Mouse (Mus musculus): ENCODE results near the gene Gm45808. TPM values are rescaled to one million over a fixed set of nuclear protein-coding genes. Genes with fewer than 3 reads are reported as not detected.

The Gm45808 gene
- total RNA-seq, 2 experiments from 2014 or later = 1.5 to 2.0 TPM

DNA sequence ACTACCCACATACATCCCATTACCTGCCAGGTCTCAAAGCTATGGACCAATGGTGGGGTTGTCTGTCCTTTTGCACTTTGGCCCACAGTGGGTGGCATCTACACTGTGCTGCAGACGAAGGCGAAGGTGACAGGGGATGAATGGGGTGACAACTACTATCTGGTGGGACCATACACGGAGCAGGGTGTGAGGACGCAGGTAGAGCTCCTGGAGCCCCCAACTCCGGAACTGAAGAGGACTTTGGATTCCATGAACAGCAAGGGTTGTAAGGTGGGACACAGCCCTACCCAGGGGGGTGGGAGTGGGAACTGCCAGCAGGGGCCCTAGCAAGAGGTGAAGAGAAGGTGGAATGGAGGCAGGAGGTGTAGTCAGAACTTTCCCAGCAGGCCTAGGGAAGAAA, 50.2 kb downstream of the Gm45808 start:
- no peak overlapping the region for H3K4me3 ChIP-seq
- no peak for TF ChIP-seq CTCF (IDR thresholded peaks at IDR 0.05)
- no peak for DNase-seq (ENCODE audit: extremely low spot score in 1 of 2, low spot score in 2 of 2)
- H3K27ac ChIP-seq = no peak overlapping the region
- intact Hi-C loops (cut with DNase I) = no loop called here

DNA sequence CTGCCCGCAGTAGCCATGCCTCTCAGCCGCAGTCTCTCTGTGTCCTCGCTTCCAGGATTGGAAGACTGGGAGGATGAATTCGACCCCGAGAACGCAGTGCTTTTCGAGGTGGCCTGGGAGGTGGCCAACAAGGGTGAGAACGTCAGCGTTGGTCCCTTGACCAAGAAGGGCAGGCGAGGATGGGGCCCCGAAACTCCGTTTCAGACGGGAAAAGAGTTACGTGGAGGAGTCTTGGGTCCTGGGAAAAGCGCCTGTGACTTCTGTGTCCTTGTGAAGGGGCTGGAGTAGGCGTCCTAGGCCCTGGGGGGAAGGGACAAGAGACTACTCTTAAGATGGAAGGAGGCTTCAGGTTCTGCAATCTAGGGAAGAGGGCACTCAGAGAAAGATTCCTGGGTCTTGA, 51.6 kb downstream of the Gm45808 start:
- intact Hi-C loops (cut with DNase I) = no loop called here
- Histone ChIP-seq H3K4me3 (peak overlapping the region; percentile 65), H3K27ac (peak overlapping the region; percentile 74)
- no peak for DNase-seq (ENCODE audit: extremely low spot score in 1 of 2, low spot score in 2 of 2)
- no peak for TF ChIP-seq CTCF (IDR thresholded peaks at IDR 0.05)

DNA sequence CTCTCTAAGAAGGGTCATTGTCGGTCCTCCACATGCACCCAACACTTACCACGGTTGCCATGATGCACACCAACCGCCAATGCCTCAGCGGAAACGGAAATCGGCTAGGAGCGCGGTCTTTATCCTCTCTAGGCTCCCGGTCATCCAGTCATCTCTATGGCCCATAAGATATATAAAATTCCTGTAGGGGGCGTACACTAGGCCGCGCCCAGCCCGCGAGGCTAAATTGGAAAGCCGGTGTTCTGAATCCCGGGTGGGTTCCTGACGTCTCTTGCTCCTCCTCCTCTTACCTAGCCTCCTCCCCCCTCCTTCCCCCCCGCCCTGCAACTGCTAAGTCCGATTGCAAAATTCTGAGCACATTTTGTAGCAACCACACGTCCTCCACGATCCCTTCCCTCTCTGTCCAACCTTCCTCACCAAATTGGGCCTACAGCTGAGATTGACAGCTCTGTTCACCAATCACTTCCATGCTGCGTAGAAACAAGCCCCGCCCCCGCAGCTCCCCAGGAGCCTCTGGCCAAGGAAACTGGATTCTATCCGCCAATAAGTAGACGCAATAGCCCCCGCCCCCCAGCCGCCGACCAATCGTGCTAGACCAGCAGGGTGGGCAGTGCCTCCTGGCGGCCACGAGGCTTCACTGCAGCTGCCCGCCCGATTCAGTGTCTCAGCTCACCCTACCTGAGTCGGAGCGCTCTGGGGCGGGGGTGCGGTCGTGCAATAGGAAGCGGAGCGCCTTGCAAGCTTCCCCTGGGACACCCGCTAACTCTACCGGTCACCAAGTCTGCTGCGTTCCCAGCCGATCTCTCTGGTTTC, 52.2 kb downstream of the Gm45808 start, which contains the start of gene Gys1:
Gys1 (plus strand) TSS at position 642 of the 813 bp plus-strand sequence.
- Histone ChIP-seq H3K27ac (peak within 1 kb of the TSS; percentile 74), H3K4me3 (peak within 1 kb of the TSS; percentile 89)
- intact Hi-C loops (cut with DNase I) = no loop called here
- peak; percentile 100 for DNase-seq (ENCODE audit: extremely low spot score in 1 of 2, low spot score in 2 of 2)
- TF ChIP-seq CTCF (IDR thresholded peaks at IDR 0.05) = peak; percentile 84

DNA sequence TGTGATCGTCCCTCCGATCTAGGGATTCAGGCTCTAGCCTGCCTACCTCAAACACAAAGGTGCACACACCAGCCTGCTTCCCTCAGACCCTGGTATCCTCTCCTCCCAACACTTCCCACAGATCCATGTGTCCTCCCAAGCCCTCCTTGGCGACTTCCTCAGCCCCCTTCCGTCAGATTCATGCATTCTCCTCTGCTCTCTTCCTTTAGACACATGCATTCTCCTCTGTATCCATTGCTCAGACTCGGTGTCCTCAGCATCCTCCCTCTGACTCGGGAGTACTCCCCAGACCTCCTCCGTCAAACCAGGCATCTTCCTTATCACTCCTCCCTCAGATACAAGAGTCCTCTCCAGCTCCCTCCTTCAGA, 52.8 kb downstream of the Gm45808 start:
- no peak for TF ChIP-seq CTCF (IDR thresholded peaks at IDR 0.05)
- intact Hi-C loops (cut with DNase I) = no loop called here
- DNase-seq (ENCODE audit: extremely low spot score in 1 of 2, low spot score in 2 of 2) = no peak
- Histone ChIP-seq H3K27ac (peak overlapping the region; percentile 74), H3K4me3 (peak overlapping the region; percentile 89)

DNA sequence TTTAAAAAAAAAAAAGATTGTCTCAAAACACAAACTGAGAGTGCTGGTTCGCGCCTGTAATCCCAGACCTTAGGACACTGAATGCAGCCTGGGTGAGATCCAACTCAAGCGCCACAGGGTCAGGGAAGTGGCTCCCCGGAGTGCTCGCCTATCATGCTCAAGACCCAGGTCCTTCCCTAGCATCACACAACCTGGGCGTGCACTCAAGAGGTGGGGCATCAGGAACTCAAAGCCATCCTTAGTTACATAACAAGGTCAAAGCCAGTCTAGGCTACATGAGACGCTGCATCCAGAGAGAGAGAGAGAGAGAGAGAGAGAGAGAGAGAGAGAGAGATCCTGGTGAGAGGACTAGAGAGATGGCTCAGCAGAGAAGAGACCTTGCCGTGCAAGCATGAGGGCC, 60.1 kb downstream of the Gm45808 start:
- DNase-seq (ENCODE audit: extremely low spot score in 1 of 2, low spot score in 2 of 2) = no peak
- no peak for TF ChIP-seq CTCF (IDR thresholded peaks at IDR 0.05)
- no peak overlapping the region for H3K27ac ChIP-seq
- H3K4me3 ChIP-seq = no peak overlapping the region
- intact Hi-C loops (cut with DNase I) = no loop called here

DNA sequence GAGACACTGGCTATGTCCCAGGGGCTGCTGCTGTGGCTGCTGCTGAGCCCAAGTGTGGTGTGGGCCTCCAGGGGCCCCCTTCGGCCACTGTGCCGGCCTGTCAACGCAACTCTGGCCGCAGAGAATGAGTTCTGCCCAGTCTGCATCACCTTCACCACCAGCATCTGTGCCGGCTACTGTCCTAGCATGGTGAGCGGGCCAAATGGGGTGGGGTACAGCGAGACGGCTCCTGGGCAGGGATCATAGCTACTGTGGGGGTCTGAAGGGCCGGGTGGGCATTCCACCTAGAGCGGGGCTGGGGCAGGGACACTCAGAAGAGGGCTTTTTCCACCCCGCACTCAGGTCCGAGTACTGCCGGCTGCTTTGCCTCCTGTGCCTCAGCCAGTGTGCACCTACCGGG, 65.4 kb downstream of the Gm45808 start:
- Histone ChIP-seq H3K27ac (no peak overlapping the region), H3K4me3 (no peak overlapping the region)
- TF ChIP-seq CTCF (IDR thresholded peaks at IDR 0.05) = no peak
- intact Hi-C loops (cut with DNase I) = no loop called here
- DNase-seq (ENCODE audit: extremely low spot score in 1 of 2, low spot score in 2 of 2) = no peak

DNA sequence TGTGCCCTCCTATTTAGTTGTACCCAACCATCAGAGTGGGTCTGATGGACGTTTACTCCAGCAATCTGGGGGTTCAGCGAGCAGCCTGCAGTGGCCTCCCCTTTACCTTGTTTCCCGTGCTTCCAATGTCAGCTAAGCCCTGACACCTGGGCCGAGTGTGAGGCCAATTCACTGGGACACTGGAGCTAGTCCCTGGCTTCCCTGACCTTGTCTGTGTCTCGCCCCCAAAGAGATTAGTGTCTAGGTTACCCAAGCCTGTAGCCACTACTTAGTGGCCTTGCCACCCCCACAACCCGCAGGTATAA, 66.0 kb downstream of the Gm45808 start, which contains the start of gene Lhb:
Lhb (plus strand) TSS at position 206 of the 305 bp plus-strand sequence.
- no peak within 1 kb of the TSS for H3K4me3 ChIP-seq
- no peak for TF ChIP-seq CTCF (IDR thresholded peaks at IDR 0.05)

DNA sequence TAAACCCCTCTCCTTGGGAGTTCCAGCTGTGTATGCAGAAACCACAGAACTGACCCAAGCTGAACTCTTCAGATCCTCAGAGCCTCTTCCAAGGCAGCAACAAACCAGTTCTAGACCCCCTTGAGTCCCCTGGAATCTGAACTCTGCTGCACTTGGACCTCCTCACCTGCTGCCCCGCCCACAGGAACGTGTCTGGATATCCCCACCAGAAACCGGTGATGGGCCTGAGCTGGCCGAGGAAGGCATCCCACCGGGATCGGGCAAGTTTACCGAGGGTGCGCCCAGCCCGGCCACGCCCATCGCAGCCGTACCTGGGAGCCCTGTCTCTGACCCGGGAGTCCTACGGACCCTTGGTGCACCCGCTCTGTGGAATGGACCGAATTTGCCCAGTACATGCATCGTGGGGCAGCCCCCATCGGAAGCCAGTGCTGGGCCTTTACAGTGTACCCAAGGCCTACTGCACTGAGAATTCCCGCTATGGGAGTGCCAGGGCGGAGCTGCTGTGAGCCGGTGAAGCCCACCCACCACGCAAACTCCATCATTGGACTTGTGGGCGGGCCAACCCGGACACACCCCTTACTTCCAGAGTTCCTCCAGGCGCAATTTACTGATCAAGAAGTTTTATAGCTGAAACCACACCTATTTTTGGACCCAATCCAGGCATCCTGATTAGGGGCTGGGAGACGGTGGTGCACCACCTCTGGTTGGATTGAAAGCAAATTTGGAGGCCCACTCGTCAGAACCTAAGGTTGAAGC, 66.6 kb downstream of the Gm45808 start:
- TF ChIP-seq CTCF (IDR thresholded peaks at IDR 0.05) = no peak
- no peak overlapping the region for H3K4me3 ChIP-seq
- intact Hi-C loops (cut with DNase I) = no loop called here
- no peak for DNase-seq (ENCODE audit: extremely low spot score in 1 of 2, low spot score in 2 of 2)
- H3K27ac ChIP-seq = no peak overlapping the region

More for the DNA sequence above, 66.0 kb downstream of the Gm45808 start, which contains the start of gene Lhb:
- DNase-seq (ENCODE audit: extremely low spot score in 1 of 2, low spot score in 2 of 2) = no peak
- H3K27ac ChIP-seq = no peak within 1 kb of the TSS
- intact Hi-C loops (cut with DNase I) = no loop called here

DNA sequence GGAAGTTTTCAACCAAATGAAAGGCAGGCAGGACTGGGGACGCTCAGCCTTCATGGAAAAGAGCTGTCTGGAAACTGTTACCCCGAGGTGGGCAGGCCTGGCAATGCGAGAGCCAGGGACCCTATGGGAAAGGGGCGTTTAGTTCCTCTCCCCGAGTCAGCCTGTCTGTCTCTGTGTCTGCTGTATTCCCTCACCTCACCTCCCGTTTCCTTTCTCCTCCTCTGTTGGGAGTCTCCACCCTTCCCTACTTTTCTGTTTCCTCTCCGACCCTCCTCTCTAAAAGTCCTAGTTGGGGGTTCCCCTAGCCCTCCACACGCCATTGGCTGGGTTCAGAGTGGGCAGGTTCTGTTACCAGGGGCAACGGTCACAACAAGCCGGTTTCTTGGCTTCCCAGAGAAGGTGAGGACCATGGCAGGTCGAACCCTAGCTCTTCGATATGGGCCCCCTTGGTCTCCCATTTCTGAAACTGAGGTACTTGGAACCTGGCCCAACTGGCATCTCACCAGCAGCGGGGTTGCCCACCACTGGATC, 68.6 kb downstream of the Gm45808 start:
- H3K27ac ChIP-seq = no peak overlapping the region
- intact Hi-C loops (cut with DNase I) = no loop called here
- no peak overlapping the region for H3K4me3 ChIP-seq
- TF ChIP-seq CTCF (IDR thresholded peaks at IDR 0.05) = no peak
- no peak for DNase-seq (ENCODE audit: extremely low spot score in 1 of 2, low spot score in 2 of 2)

Small RNA genes lying within 50 kb of the gene (microRNA-seq; reads per million reads assigned to microRNA genes)
- 0 to 0.24 reads per million in 2 experiments for gene Gm22133

Other genes with a start within 250 kb of the Gm45808 start
- 1 to 10 TPM; 4.2 to 5.4 TPM for gene Cd37, start 247.7 kb downstream of the Gm45808 start, total RNA-seq (2021)
- 1 to 10 TPM; 1.9 to 2.4 TPM for gene Slc6a16, start 245.7 kb downstream of the Gm45808 start, total RNA-seq (2021)
- under 1 TPM in 1 of 2 experiments, not detected in 1; 0.23 TPM for gene Slc6a21, start 209.3 kb downstream of the Gm45808 start, total RNA-seq (2021)
- 10 to 100 TPM; 18.5 to 24.6 TPM for gene Trpm4, start 153.0 kb downstream of the Gm45808 start, total RNA-seq (2021)
- gene Hrc, start 151.5 kb downstream of the Gm45808 start, total RNA-seq (2021) = under 1 TPM; 0.23 to 0.61 TPM
- 100 to 1,000 TPM; 156 to 159 TPM for gene Ppfia3, start 119.8 kb downstream of the Gm45808 start, total RNA-seq (2021)
- gene Lin7b, start 116.2 kb downstream of the Gm45808 start, total RNA-seq (2021) = 100 to 1,000 TPM; 156 to 178 TPM
- 100 to 1,000 TPM; 428 to 429 TPM for gene Snrnp70, start 91.1 kb downstream of the Gm45808 start, total RNA-seq (2021)
- not detected for gene Kcna7, start 81.2 kb downstream of the Gm45808 start, total RNA-seq (2021)
- gene Ntf5, start 73.1 kb downstream of the Gm45808 start, total RNA-seq (2021) = not detected
- not detected for gene Lhb, start 66.0 kb downstream of the Gm45808 start, total RNA-seq (2021)
- gene Gys1, start 52.0 kb downstream of the Gm45808 start, total RNA-seq (2021) = 10 to 100 TPM; 18.2 to 19.2 TPM
- 10 to 100 TPM; 34.4 to 39.9 TPM for gene Ruvbl2, start 48.7 kb downstream of the Gm45808 start, total RNA-seq (2021)
- gene Ftl1, start 26.9 kb downstream of the Gm45808 start, total RNA-seq (2021) = 100 to 1,000 TPM; 200 to 208 TPM
- 10 to 100 TPM; 66.9 to 67.4 TPM for gene Bax, start 19.9 kb downstream of the Gm45808 start, total RNA-seq (2021)
- under 1 TPM in 1 of 2 experiments, not detected in 1; 0.30 TPM for gene Tulp2, start 4.9 kb downstream of the Gm45808 start, total RNA-seq (2021)
- 1 to 10 TPM; 3.7 to 4.8 TPM for gene Dhdh, start 2.0 kb upstream of the Gm45808 start, total RNA-seq (2021)
- 100 to 1,000 TPM in 1 of 2 experiments, 10 to 100 TPM in 1; 95.4 to 106 TPM for gene Nucb1, start 23.6 kb upstream of the Gm45808 start, total RNA-seq (2021)
- 10 to 100 TPM; 25.2 to 29.3 TPM for gene Ppp1r15a, start 39.5 kb upstream of the Gm45808 start, total RNA-seq (2021)
- 1 to 10 TPM; 4.2 to 5.1 TPM for gene Plekha4, start 39.5 kb upstream of the Gm45808 start, total RNA-seq (2021)
- gene Hsd17b14, start 68.1 kb upstream of the Gm45808 start, total RNA-seq (2021) = under 1 TPM; 0.61 to 0.68 TPM
- 10 to 100 TPM; 25.4 to 26.2 TPM for gene Bcat2, start 83.3 kb upstream of the Gm45808 start, total RNA-seq (2021)
- not detected for gene Fgf21, start 128.7 kb upstream of the Gm45808 start, total RNA-seq (2021)
- gene Fut1, start 130.5 kb upstream of the Gm45808 start, total RNA-seq (2021) = not detected
- gene Izumo1, start 135.0 kb upstream of the Gm45808 start, total RNA-seq (2021) = under 1 TPM in 1 of 2 experiments, not detected in 1; 0.34 TPM
- gene Rasip1, start 140.7 kb upstream of the Gm45808 start, total RNA-seq (2021) = 1 to 10 TPM; 6.1 to 8.0 TPM
- gene Mamstr, start 153.2 kb upstream of the Gm45808 start, total RNA-seq (2021) = 1 to 10 TPM; 3.5 to 3.9 TPM
- under 1 TPM in 1 of 2 experiments, not detected in 1; 0.11 TPM for gene Fut2, start 179.6 kb upstream of the Gm45808 start, total RNA-seq (2021)
- 1 to 10 TPM; 6.4 to 6.9 TPM for gene Ntn5, start 197.2 kb upstream of the Gm45808 start, total RNA-seq (2021)
- 1 to 10 TPM; 1.1 to 1.2 TPM for gene Sec1, start 207.6 kb upstream of the Gm45808 start, total RNA-seq (2021)
- 100 to 1,000 TPM; 211 to 244 TPM for gene Car11, start 213.0 kb upstream of the Gm45808 start, total RNA-seq (2021)
- 100 to 1,000 TPM in 1 of 2 experiments, 10 to 100 TPM in 1; 60.3 to 104 TPM for gene Dbp, start 218.3 kb upstream of the Gm45808 start, total RNA-seq (2021)
- gene Rpl18, start 228.6 kb upstream of the Gm45808 start, total RNA-seq (2021) = 100 to 1,000 TPM; 318 to 325 TPM
- gene Sphk2, start 231.2 kb upstream of the Gm45808 start, total RNA-seq (2021) = 10 to 100 TPM; 30.8 to 34.4 TPM
- gene Fam83e, start 234.4 kb upstream of the Gm45808 start, total RNA-seq (2021) = under 1 TPM; 0.37 to 0.41 TPM
- not detected for gene Spaca4, start 239.0 kb upstream of the Gm45808 start, total RNA-seq (2021)